Mouse (Mus musculus) ES-E14 (cell line): ENCODE measurements at regions not wholly inside any gene's neighbourhood (a gene's known extent, or its start where the extent isn't known, plus 50 kb on each side); places are given as distances from the start of the nearest gene placed in this dataset.

ENCODE experiments used
- DNase-seq: peaks from one replicate; pipeline ENCODE4 v3.0.0-alpha.2; 2013; ENCODE audit warnings: low read depth, low spot score
- H3K27ac ChIP-seq: 2 replicates; pipeline ENCODE4 v1.5.1; 2012; ENCODE audit warnings: low read depth, mild to moderate bottlenecking, low read length, moderate library complexity, mixed read lengths; ENCODE audit not compliant: poor library complexity, insufficient read depth, severe bottlenecking
- H3K36me3 ChIP-seq: 2 replicates; pipeline ENCODE4 v1.6.1; 2012; ENCODE audit warnings: mild to moderate bottlenecking, low read length, moderate library complexity, mixed read lengths; ENCODE audit not compliant: control insufficient read depth, poor library complexity, insufficient read depth, severe bottlenecking
- H3K4me1 ChIP-seq, 2 experiments: fragments of 150-350 bp in 1 of 2; sonication (generic) in 1 of 2; 2 replicates each; pipeline ENCODE4 v1.6.1; 2012; ENCODE audit warnings: low read length in 2 of 2, mild to moderate bottlenecking in 1 of 2, mixed read lengths in 1 of 2; ENCODE audit not compliant: control insufficient read depth in 2 of 2, insufficient read depth in 2 of 2, poor library complexity in 1 of 2
- H3K4me3 ChIP-seq, 2 experiments: fragments of 150-350 bp in 1 of 2; sonication (generic) in 1 of 2; 2 replicates each; pipeline ENCODE4 v1.5.1; 2012; ENCODE audit warnings: low read length in 2 of 2, low read depth in 1 of 2, mild to moderate bottlenecking in 1 of 2, mixed read lengths in 1 of 2; ENCODE audit not compliant: insufficient read depth in 1 of 2, poor library complexity in 1 of 2, severe bottlenecking in 1 of 2
- H3K9ac ChIP-seq: 2 replicates; pipeline ENCODE4 v1.6.1; 2012; ENCODE audit warnings: low read depth, mild to moderate bottlenecking, low read length, mixed read lengths; ENCODE audit not compliant: poor library complexity, insufficient read depth, severe bottlenecking
- H3K9me3 ChIP-seq: fragments of 150-350 bp; sonication (generic); 2 replicates; pipeline ENCODE4 v1.6.1; 2012; ENCODE audit warnings: low read depth, mild to moderate bottlenecking, low read length; ENCODE audit not compliant: control insufficient read depth, insufficient read depth
- CHD2 ChIP-seq: IDR thresholded peaks from 2 replicates; pipeline ENCODE4 v1.6.1; 2014; ENCODE audit warnings: mild to moderate bottlenecking, low read depth, low read length, inconsistent platforms
- HCFC1 ChIP-seq: IDR thresholded peaks from 2 replicates; pipeline ENCODE4 v1.6.1; 2012; ENCODE audit warnings: low read length, inconsistent platforms, borderline replicate concordance; ENCODE audit not compliant: insufficient read depth
- MAFK ChIP-seq: IDR thresholded peaks from 2 replicates; pipeline ENCODE4 v1.6.1; 2014; ENCODE audit warnings: mild to moderate bottlenecking, low read depth, low read length, inconsistent platforms; ENCODE audit not compliant: insufficient read depth
- ZC3H11A ChIP-seq: IDR thresholded peaks from 2 replicates; pipeline ENCODE4 v1.6.1; 2012; ENCODE audit warnings: low read depth, mild to moderate bottlenecking, inconsistent platforms, low read length, borderline replicate concordance
- ZNF384 ChIP-seq: IDR thresholded peaks from 2 replicates; pipeline ENCODE4 v1.6.1; 2012; ENCODE audit warnings: low read depth, low read length, inconsistent platforms
- in situ Hi-C, 2 experiments: fragments of 600-800 bp; cut with MboI; formaldehyde crosslinking; loops; one replicate each; pipeline ENCODE4 v1.15.1; 2025; ENCODE audit warnings: low sequenced_read_pairs in 2 of 2, inconsistent platforms in 1 of 2; ENCODE audit not compliant: unreplicated experiment in 2 of 2

DNA sequence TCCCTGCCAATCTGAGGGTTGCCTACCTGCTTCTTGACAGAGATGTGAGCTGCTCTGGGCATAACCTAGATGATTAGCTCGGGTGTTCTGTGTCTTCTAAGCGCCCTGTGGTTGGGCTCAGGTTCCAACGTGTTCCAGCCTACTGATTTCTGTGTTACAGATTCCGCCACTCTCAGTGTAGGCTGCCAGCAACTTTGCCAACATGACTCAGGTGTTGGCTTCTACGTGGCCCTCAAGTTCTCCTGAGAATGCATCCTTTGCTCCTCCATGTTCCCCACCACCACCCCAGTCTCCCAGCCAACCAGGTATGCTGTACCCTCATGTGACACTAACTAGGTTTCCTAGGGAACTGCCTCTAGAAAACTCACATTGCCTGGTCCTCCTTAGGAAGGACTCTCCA is 179.7 kb upstream of the Cadm1 start:
- TF ChIP-seq MAFK (no peak), CHD2 (no peak)
- no peak for DNase-seq
- H3K9me3 ChIP-seq = no peaks in the 10 kb centered on the region
- no peak overlapping the region for H3K4me3 ChIP-seq
- H3K27ac ChIP-seq = no peak overlapping the region
- 0 out of 4 replicates have a peak, but pooled peaks cover 0 to 2% of the 10 kb centered on the region in 2 experiments for H3K4me1 ChIP-seq
- in situ Hi-C loops = no loop called here
- H3K36me3 ChIP-seq = no peaks in the 10 kb centered on the region
- no peak overlapping the region for H3K9ac ChIP-seq

DNA sequence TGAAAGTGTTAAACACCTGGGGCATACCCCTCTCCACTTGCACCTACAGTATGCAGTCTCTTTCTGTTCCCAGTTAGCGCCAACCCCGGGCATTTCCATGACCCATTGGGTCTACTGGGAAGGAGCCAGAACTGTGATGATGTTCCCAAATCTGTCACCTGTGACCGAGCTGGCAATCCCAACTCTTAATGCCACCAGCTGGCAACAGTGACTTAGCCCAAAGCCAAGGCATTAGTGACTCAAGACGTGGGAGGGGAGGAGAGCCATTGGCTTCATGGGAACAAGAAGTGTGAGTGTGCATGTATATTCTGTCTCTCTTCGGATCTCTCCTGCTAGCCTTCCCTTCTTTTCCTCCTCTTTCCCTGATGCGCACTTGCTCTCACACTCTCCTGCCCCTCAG is 178.9 kb upstream of the Cadm1 start:
- in situ Hi-C loops = no loop called here
- DNase-seq = no peak
- Histone ChIP-seq H3K9ac (no peak overlapping the region), H3K9me3 (no peaks in the 10 kb centered on the region), H3K36me3 (no peaks in the 10 kb centered on the region), H3K4me3 (no peak overlapping the region), H3K27ac (no peak overlapping the region), H3K4me1 (0 out of 4 replicates have a peak, but pooled peaks cover 0 to 2% of the 10 kb centered on the region in 2 experiments)
- no peak for TF ChIP-seq ZNF384
- no peak for TF ChIP-seq HCFC1
- no peak for TF ChIP-seq MAFK
- no peak for TF ChIP-seq CHD2
- no peak for TF ChIP-seq ZC3H11A

DNA sequence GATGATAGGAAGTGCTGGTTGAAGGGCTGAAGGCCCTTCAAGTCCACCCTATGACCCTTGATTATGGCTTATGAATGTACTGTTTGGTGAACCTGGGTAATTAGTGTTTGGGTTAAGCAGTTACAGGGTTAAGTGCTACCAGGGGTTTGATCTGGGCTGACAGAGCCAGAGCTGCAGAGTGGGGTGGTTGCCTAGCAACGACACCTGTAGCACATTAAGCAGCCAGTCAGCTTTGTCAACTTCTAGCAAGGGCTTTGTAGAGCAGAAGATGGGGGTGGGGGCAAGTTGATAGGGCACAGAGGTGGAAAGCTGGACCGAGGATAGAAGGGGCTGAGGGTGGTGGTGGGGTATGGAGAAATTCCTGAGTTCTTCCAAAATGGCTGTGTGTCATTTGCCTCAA is 177.0 kb upstream of the Cadm1 start:
- in situ Hi-C loops = no loop called here
- Histone ChIP-seq H3K4me3 (no peak overlapping the region), H3K36me3 (no peaks in the 10 kb centered on the region), H3K9me3 (no peaks in the 10 kb centered on the region), H3K4me1 (0 out of 4 replicates have a peak, but pooled peaks cover 0 to 2% of the 10 kb centered on the region in 2 experiments), H3K27ac (no peak overlapping the region), H3K9ac (no peak overlapping the region)
- DNase-seq = no peak
- TF ChIP-seq MAFK (no peak), ZC3H11A (no peak), CHD2 (no peak), HCFC1 (no peak), ZNF384 (no peak)

DNA sequence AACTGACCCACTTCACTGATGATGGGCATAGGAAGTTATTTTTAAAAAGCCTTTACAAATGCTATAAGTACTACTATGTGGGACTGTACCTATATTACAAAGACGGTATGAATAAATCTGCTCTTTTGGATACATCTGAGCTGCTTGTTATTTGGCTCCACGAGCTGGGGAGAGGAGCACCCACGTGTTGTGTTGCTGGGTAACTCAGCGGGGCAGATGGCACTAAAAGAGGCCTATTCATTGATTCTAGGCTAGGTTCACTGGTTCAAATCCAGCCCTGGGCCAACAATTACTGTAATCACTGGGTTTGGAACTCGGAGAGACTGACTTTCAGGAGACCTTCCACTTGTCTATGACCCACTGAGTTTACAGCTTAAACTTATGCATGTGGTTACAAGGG is 176.0 kb upstream of the Cadm1 start:
- TF ChIP-seq CHD2 = no peak
- no peak for TF ChIP-seq MAFK
- TF ChIP-seq ZC3H11A = no peak
- no peak for TF ChIP-seq ZNF384
- no peak for TF ChIP-seq HCFC1
- Histone ChIP-seq H3K9me3 (no peaks in the 10 kb centered on the region), H3K4me3 (no peak overlapping the region), H3K4me1 (0 out of 4 replicates have a peak, but pooled peaks cover 0 to 2% of the 10 kb centered on the region in 2 experiments), H3K36me3 (no peaks in the 10 kb centered on the region), H3K27ac (no peak overlapping the region), H3K9ac (no peak overlapping the region)
- DNase-seq = no peak
- in situ Hi-C loops = no loop called here

DNA sequence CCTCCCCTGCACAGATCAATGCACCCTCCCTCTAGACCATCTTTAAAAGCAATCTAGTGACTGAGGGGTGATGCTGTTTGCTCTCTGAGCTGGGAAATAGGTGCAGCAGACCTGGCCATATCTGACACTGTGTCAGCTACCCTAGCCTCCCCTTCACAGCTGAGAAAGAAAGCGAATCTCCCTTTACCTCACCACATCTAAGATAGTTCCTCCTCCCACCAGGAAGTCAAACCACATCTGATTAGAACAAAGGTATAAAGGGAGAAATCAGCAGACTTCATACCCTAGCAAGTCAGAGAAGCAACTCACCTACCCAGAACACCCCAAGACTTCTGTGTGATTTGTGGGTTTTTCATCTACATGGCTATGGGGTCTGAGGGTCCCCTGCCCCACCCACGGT is 175.6 kb upstream of the Cadm1 start:
- no peak overlapping the region for H3K9ac ChIP-seq
- no peak for DNase-seq
- TF ChIP-seq ZNF384 (no peak), HCFC1 (no peak), CHD2 (no peak), ZC3H11A (no peak), MAFK (no peak)
- 0 out of 4 replicates have a peak, but pooled peaks cover 0 to 2% of the 10 kb centered on the region in 2 experiments for H3K4me1 ChIP-seq
- H3K27ac ChIP-seq = no peak overlapping the region
- in situ Hi-C loops = no loop called here
- H3K4me3 ChIP-seq = no peak overlapping the region
- H3K36me3 ChIP-seq = no peaks in the 10 kb centered on the region
- H3K9me3 ChIP-seq = no peaks in the 10 kb centered on the region
